Mouse (Mus musculus): ENCODE results near the gene Cldn16. TPM values are rescaled to one million over a fixed set of nuclear protein-coding genes. Genes with fewer than 3 reads are reported as not detected.
"Not testable (repeated sequence)": the region's sequence is repeated elsewhere in the genome, so short reads cannot be mapped to it uniquely, and the experiment has no call there.

Gene Cldn16
- polyA plus RNA-seq, 1 experiment: not detected

DNA sequence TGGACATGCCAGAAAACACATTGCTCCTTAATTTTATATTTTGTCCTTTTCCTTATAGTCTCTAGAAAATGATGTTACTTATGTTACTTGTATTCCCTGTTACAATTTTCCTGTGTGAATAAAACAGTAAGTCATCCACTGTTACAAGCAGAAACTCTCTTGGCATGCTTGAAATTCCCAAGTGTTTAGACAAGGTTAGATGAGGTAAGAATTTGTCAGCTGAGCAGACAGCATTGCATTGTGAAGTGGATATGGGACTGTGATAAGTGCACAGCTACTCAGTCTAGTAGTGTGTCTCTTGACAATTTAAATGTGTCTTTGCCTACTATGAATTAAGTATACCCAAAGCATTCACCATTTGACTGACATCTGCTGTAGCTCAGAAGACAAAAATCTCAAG lies 18.1 kb upstream of the Cldn16 start:
- no peaks in the 10 kb centered on the region for H3K4me1 ChIP-seq (ENCODE audit: control insufficient read depth, insufficient read depth, insufficient read length)

DNA sequence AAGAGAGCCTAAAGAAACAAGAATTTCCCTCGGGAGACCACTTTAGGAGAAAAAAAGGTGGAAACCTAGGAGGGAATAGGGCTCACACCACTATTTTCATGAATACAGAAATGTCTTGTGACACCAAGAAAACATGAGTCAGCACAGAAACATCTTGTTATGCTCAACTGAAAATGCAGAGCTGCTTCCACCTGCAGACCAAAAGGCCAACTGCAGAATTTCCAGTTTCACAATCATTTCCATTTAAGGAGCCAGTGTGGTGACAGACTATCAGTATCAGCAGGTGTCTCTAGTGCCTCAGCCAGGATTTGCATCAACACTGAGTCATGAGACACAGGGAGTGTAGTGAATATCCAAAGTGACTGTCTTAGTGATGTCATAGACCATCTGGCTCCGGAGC lies 15.3 kb upstream of the Cldn16 start:
- H3K4me3 ChIP-seq (ENCODE audit: extremely low read depth, insufficient read depth, insufficient read length): no peak overlapping the region
- no peak for DNase-seq (ENCODE audit: low read depth in 1 of 2, low spot score in 2 of 2)
- no peaks in the 10 kb centered on the region for H3K36me3 ChIP-seq (ENCODE audit: control insufficient read depth, insufficient read depth, low read length)
- H3K27me3 ChIP-seq (ENCODE audit: control insufficient read depth, insufficient read depth, low read length): no peaks in the 10 kb centered on the region
- WGBS: 74% methylated on average over 2 of the region's 2 CpGs
- TF ChIP-seq CTCF (IDR thresholded peaks at IDR 0.05; ENCODE audit: extremely low read depth, insufficient read depth, insufficient read length, insufficient replicate concordance) (no peak), POLR2A (IDR thresholded peaks at IDR 0.05; ENCODE audit: low read depth, low read length) (no peak)
- H3K27ac ChIP-seq (ENCODE audit: insufficient read depth, low read length): no peak overlapping the region
- H3K4me1 ChIP-seq (ENCODE audit: control insufficient read depth, insufficient read depth, insufficient read length): no peaks in the 10 kb centered on the region

More for the DNA sequence above, 18.1 kb upstream of the Cldn16 start:
- no peaks in the 10 kb centered on the region for H3K36me3 ChIP-seq (ENCODE audit: control insufficient read depth, insufficient read depth, low read length)
- H3K27ac ChIP-seq (ENCODE audit: insufficient read depth, low read length): no peak overlapping the region
- H3K4me3 ChIP-seq (ENCODE audit: extremely low read depth, insufficient read depth, insufficient read length): no peak overlapping the region
- DNase-seq (ENCODE audit: low read depth in 1 of 2, low spot score in 2 of 2): no peak
- TF ChIP-seq CTCF (IDR thresholded peaks at IDR 0.05; ENCODE audit: extremely low read depth, insufficient read depth, insufficient read length, insufficient replicate concordance) (no peak), POLR2A (IDR thresholded peaks at IDR 0.05; ENCODE audit: low read depth, low read length) (no peak)
- H3K27me3 ChIP-seq (ENCODE audit: control insufficient read depth, insufficient read depth, low read length): no peaks in the 10 kb centered on the region

DNA sequence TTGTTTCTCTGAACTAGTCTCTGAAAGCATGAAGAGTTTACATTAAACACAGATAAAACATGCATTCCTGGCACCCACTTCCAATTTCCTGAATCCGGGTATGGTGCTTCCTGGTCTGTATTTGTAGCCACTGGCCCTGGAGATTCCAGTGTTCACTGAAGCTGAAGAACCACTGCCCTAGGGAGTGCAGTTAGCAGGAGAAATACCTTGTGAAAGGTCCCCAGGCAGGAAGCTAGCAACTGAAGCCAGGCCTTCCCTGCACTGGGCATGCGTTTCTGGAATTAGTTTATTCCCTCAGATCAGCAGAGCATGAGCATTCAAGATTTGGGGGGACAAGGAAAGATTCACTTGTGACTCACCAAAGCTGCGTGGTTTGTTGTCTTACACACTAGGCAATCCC lies 8.8 kb upstream of the Cldn16 start:
- no peaks in the 10 kb centered on the region for H3K4me1 ChIP-seq (ENCODE audit: control insufficient read depth, insufficient read depth, insufficient read length)
- TF ChIP-seq POLR2A (IDR thresholded peaks at IDR 0.05; ENCODE audit: low read depth, low read length) (no peak), CTCF (IDR thresholded peaks at IDR 0.05; ENCODE audit: extremely low read depth, insufficient read depth, insufficient read length, insufficient replicate concordance) (no peak)
- H3K4me3 ChIP-seq (ENCODE audit: extremely low read depth, insufficient read depth, insufficient read length): no peak overlapping the region
- no peak overlapping the region for H3K27ac ChIP-seq (ENCODE audit: insufficient read depth, low read length)
- H3K36me3 ChIP-seq (ENCODE audit: control insufficient read depth, insufficient read depth, low read length): no peaks in the 10 kb centered on the region
- DNase-seq (ENCODE audit: low read depth in 1 of 2, low spot score in 2 of 2): no peak
- 73% methylated on average over 3 of the region's 3 CpGs for WGBS
- H3K27me3 ChIP-seq (ENCODE audit: control insufficient read depth, insufficient read depth, low read length): no peaks in the 10 kb centered on the region

DNA sequence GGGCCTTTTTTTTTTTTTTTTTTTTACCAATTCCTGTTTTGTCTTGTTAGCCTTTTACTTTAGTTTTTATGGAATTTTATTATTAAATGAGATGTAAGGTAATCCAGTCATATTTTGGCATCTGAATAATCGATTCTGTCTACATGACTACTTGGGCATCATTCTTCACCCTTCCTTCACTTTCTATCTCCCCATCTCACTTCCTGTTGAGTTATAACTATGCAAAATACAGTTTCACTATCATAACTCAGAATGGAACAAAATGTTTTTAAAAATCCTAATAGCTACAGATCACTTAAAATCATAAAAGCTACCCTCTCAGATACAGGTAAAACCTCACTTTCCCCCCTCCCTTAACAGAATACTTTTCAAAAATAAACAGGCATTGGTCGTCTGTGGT lies 6.8 kb upstream of the Cldn16 start:
- Histone ChIP-seq H3K27me3 (ENCODE audit: control insufficient read depth, insufficient read depth, low read length) (no peaks in the 10 kb centered on the region), H3K4me1 (ENCODE audit: control insufficient read depth, insufficient read depth, insufficient read length) (no peaks in the 10 kb centered on the region), H3K27ac (ENCODE audit: insufficient read depth, low read length) (no peak overlapping the region), H3K36me3 (ENCODE audit: control insufficient read depth, insufficient read depth, low read length) (no peaks in the 10 kb centered on the region), H3K4me3 (ENCODE audit: extremely low read depth, insufficient read depth, insufficient read length) (no peak overlapping the region)
- DNase-seq (ENCODE audit: low read depth in 1 of 2, low spot score in 2 of 2): no peak
- WGBS: 88% methylated on average over 2 of the region's 2 CpGs
- TF ChIP-seq CTCF (IDR thresholded peaks at IDR 0.05; ENCODE audit: extremely low read depth, insufficient read depth, insufficient read length, insufficient replicate concordance) (no peak), POLR2A (IDR thresholded peaks at IDR 0.05; ENCODE audit: low read depth, low read length) (no peak)

DNA sequence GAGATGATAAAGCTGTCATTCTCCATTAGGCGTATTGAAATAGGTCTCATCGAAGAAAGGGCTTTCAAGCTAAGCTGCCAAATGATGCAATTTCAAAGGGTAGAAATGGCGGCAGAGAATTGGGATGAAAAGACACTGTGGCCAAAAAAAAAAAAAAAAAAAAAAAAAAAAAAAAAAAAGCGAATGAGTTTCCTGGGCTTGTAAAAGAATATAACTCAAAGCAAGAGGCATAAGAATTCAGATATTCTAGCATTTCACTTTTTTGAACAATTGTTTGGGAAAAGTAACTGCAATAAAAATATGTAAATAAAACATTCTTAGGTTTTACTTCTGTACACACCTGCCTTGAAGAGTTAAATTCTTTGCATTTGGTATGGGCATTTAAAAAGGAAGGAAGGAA lies 3.6 kb downstream of the Cldn16 start:
- TF ChIP-seq POLR2A (IDR thresholded peaks at IDR 0.05; ENCODE audit: low read depth, low read length) (no peak), CTCF (IDR thresholded peaks at IDR 0.05; ENCODE audit: extremely low read depth, insufficient read depth, insufficient read length, insufficient replicate concordance) (no peak)
- no peak overlapping the region for H3K27ac ChIP-seq (ENCODE audit: insufficient read depth, low read length)

DNA sequence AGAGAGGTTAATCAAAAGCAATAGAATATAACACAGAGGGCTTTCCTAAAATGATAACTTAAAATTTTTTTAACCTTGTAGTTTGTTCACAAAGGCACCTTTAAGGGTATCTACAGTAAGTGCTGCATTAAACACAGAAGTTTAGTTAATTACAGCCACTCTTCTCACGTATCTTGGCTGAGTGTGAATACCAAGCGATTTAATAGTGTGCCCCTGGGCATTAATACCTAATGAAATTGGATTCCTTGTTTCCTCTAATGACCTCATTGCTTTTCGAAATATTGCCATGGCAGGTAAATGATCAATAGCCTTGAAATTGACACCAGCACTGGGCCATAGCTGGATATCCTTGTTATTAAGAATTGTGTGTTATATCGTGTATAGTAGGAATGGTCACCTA lies 8.3 kb downstream of the Cldn16 start:
- 86% methylated on average over 4 of the region's 4 CpGs for WGBS
- no peak for TF ChIP-seq CTCF (IDR thresholded peaks at IDR 0.05; ENCODE audit: extremely low read depth, insufficient read depth, insufficient read length, insufficient replicate concordance)
- TF ChIP-seq POLR2A (IDR thresholded peaks at IDR 0.05; ENCODE audit: low read depth, low read length): no peak

More for the DNA sequence above, 3.6 kb downstream of the Cldn16 start:
- H3K27me3 ChIP-seq (ENCODE audit: control insufficient read depth, insufficient read depth, low read length): no peaks in the 10 kb centered on the region
- H3K36me3 ChIP-seq (ENCODE audit: control insufficient read depth, insufficient read depth, low read length): no peaks in the 10 kb centered on the region
- no peak for DNase-seq (ENCODE audit: low read depth in 1 of 2, low spot score in 2 of 2)
- H3K4me3 ChIP-seq (ENCODE audit: extremely low read depth, insufficient read depth, insufficient read length): no peak overlapping the region
- WGBS: 91% methylated on average over 4 of the region's 4 CpGs
- H3K4me1 ChIP-seq (ENCODE audit: control insufficient read depth, insufficient read depth, insufficient read length): no peaks in the 10 kb centered on the region

DNA sequence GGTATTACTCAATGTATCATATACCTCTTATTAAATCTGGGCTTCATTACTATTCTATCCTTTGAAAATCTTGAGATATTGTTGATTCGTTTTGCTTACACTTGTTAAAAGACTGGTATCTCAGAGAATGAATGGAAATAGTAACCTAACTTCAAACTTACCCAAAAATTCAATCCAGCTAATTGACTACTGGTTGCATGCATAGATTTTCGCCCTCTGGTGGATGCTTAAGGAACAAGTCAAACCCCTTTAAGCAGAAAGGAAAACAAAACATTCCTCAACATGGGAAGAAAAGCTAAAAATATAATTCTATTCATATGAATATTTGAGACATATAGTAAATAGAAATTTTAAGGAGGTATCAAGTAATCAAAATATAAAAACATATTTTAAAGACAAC lies 32.8 kb downstream of the Cldn16 start:
- WGBS: 15% methylated on average over 2 of the region's 2 CpGs
- H3K27me3 ChIP-seq (ENCODE audit: control insufficient read depth, insufficient read depth, low read length): no peaks in the 10 kb centered on the region
- H3K27ac ChIP-seq (ENCODE audit: insufficient read depth, low read length): no peak overlapping the region
- no peak for DNase-seq (ENCODE audit: low read depth in 1 of 2, low spot score in 2 of 2)
- H3K4me3 ChIP-seq (ENCODE audit: extremely low read depth, insufficient read depth, insufficient read length): no peak overlapping the region
- H3K36me3 ChIP-seq (ENCODE audit: control insufficient read depth, insufficient read depth, low read length): no peaks in the 10 kb centered on the region
- TF ChIP-seq POLR2A (IDR thresholded peaks at IDR 0.05; ENCODE audit: low read depth, low read length) (no peak), CTCF (IDR thresholded peaks at IDR 0.05; ENCODE audit: extremely low read depth, insufficient read depth, insufficient read length, insufficient replicate concordance) (no peak)
- H3K4me1 ChIP-seq (ENCODE audit: control insufficient read depth, insufficient read depth, insufficient read length): no peaks in the 10 kb centered on the region

More for the DNA sequence above, 8.3 kb downstream of the Cldn16 start:
- H3K27ac ChIP-seq (ENCODE audit: insufficient read depth, low read length): no peak overlapping the region
- no peaks in the 10 kb centered on the region for H3K36me3 ChIP-seq (ENCODE audit: control insufficient read depth, insufficient read depth, low read length)
- H3K4me1 ChIP-seq (ENCODE audit: control insufficient read depth, insufficient read depth, insufficient read length): no peaks in the 10 kb centered on the region
- no peak for DNase-seq (ENCODE audit: low read depth in 1 of 2, low spot score in 2 of 2)
- no peak overlapping the region for H3K4me3 ChIP-seq (ENCODE audit: extremely low read depth, insufficient read depth, insufficient read length)
- H3K27me3 ChIP-seq (ENCODE audit: control insufficient read depth, insufficient read depth, low read length): no peaks in the 10 kb centered on the region

DNA sequence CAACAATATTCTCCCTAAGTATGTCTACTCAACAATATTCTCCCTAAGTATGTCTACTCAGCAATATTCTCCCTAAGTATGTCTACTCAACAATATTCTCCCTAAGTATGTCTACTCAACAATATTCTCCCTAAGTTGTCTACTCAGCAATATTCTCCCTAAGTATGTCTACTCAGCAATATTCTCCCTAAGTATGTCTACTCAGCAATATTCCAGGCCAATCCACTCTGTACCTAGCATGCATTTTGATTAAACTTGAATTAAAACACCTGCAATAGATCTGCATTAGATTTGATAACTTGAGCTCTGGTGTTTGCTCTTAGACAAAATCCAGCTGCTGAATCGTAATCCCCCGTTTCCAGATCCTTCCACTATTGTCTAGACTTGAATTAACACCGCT lies 36.8 kb downstream of the Cldn16 start:
- not testable (repeated sequence) for H3K27me3 ChIP-seq (ENCODE audit: control insufficient read depth, insufficient read depth, low read length); H3K36me3 ChIP-seq (ENCODE audit: control insufficient read depth, insufficient read depth, low read length); DNase-seq (ENCODE audit: low read depth in 1 of 2, low spot score in 2 of 2); H3K27ac ChIP-seq (ENCODE audit: insufficient read depth, low read length); H3K4me1 ChIP-seq (ENCODE audit: control insufficient read depth, insufficient read depth, insufficient read length); H3K4me3 ChIP-seq (ENCODE audit: extremely low read depth, insufficient read depth, insufficient read length)
- 89% methylated on average over 3 of the region's 3 CpGs for WGBS

Data from spleen, adult 2 months (tissue).